ENCODE assay signal across 1 mouse cellular context in the genomic region with DNA sequence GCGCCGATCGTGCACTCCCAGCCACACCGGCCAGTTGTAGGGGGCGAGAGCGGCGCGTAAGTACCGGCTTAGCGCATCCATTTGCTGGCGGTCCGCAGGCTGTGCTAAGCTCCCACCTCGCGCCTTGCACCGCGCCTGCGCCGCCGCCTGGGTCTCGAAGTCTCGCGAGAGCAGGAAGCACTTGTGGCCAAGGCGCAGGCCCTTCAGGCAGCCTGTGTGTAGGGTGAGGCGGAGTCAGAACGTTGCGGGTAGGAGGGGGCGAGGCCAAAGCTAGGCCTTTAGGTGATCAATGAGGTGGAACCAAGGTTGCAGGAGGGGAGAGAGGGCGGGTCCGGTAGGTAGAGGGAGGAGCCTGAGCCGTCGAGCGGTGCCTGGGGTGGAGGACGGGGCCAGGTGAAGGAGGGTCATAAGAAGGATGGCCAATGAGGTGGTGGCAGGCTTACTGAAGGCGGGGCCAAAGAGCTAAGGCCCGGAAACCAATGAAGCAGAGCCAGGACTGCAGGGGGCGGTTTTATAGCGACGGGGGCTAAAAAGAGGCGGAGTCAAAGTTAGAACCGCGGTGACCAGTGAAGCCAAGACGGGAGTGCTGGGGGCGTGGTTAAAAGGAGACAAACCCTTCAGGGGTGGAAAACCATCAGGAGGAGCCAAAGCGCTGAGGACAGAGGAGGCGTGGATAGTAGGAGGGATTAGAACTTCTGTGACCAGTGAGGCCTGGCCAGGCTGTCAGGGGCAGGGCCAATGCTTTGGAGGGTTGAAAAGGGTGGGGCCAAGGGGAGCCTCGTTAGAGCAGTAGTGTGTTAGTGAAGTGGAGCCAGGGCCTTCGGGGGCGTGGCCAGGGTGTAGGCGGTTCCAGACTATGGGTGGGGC.
A peak's percentile ranks its signal among the peaks of the same experiment; 100 is the strongest.
TF ChIP-seq lines count a peak whose summit lies in the region.

No protein-coding gene starts in this region.

TF ChIP-seq in CH12.LX, 34 proteins besides CTCF, POLR2A, EP300 and RAD21:
- TF ChIP-seq RCOR1 (conservative IDR thresholded peaks at IDR 0.05; ENCODE audit: low read depth, low read length) (no peak), GABPA (IDR thresholded peaks at IDR 0.05; ENCODE audit: insufficient replicate concordance, low read depth, low read length) (no peak), JUN (IDR thresholded peaks at IDR 0.05; ENCODE audit: insufficient read depth, low read depth, low read length) (no peak), ETS1 (conservative IDR thresholded peaks at IDR 0.05; ENCODE audit: low read depth, low read length) (no peak), ELF1 (IDR thresholded peaks at IDR 0.05; ENCODE audit: low read depth, low read length) (peak; percentile 34; the same call in 1 of the 2 replicates), ZC3H11A (IDR thresholded peaks at IDR 0.05; ENCODE audit: low read depth, low read length) (no peak), TCF12 (IDR thresholded peaks at IDR 0.05; ENCODE audit: low read depth, low read length) (peak; percentile 97), USF1 (IDR thresholded peaks at IDR 0.05; ENCODE audit: low read depth, low read length) (no peak), MAZ (IDR thresholded peaks at IDR 0.05; ENCODE audit: low read depth, low read length) (no peak), ZNF384 (IDR thresholded peaks at IDR 0.05; ENCODE audit: low read depth, low read length) (no peak), MEF2A (IDR thresholded peaks at IDR 0.05; ENCODE audit: borderline replicate concordance, low read depth, low read length) (0 out of 2 replicates have a peak, but pooled peaks have one; percentile 61), CHD1 (IDR thresholded peaks at IDR 0.05; ENCODE audit: low read depth, low read length) (no peak), PAX5 (IDR thresholded peaks at IDR 0.05; ENCODE audit: low read length) (no peak), NRF1 (IDR thresholded peaks at IDR 0.05; ENCODE audit: low read depth, low read length) (peak; percentile 95), SMC3 (IDR thresholded peaks at IDR 0.05; ENCODE audit: low read depth, low read length) (no peak), HCFC1 (IDR thresholded peaks at IDR 0.05; ENCODE audit: low read depth, low read length) (peak; percentile 71), JUND (conservative IDR thresholded peaks at IDR 0.05; ENCODE audit: low read depth, low read length) (no peak), UBTF (IDR thresholded peaks at IDR 0.05; ENCODE audit: low read depth, low read length) (no peak), SIN3A (IDR thresholded peaks at IDR 0.05; ENCODE audit: low read length) (no peak; the same call in none of the 2 replicates), MXI1 (IDR thresholded peaks at IDR 0.05; ENCODE audit: low read depth, low read length) (no peak), MYC (IDR thresholded peaks at IDR 0.05; ENCODE audit: low read depth, low read length) (no peak), MAFK (IDR thresholded peaks at IDR 0.05; ENCODE audit: insufficient replicate concordance, low read length) (no peak), E2F4 (IDR thresholded peaks at IDR 0.05; ENCODE audit: insufficient replicate concordance, low read depth, low read length) (no peak), TBP (conservative IDR thresholded peaks at IDR 0.05; ENCODE audit: low read depth, low read length) (peak; percentile 88), USF2 (conservative IDR thresholded peaks at IDR 0.05; ENCODE audit: low read depth, low read length) (no peak), POLR2AphosphoS2 (IDR thresholded peaks at IDR 0.05; ENCODE audit: low read depth, low read length) (peak; percentile 93), ZKSCAN1 (IDR thresholded peaks at IDR 0.05; ENCODE audit: borderline replicate concordance, low read depth, low read length) (no peak), CHD2 (IDR thresholded peaks at IDR 0.05; ENCODE audit: low read length) (peak; percentile 99), IRF4 (IDR thresholded peaks at IDR 0.05; ENCODE audit: low read depth, low read length) (0 out of 2 replicates have a peak, but pooled peaks have one; percentile 20), NELFE (IDR thresholded peaks at IDR 0.05; ENCODE audit: low read depth, low read length) (peak; percentile 97), MAX (IDR thresholded peaks at IDR 0.05; ENCODE audit: low read length) (0 out of 2 replicates have a peak, but pooled peaks have one; percentile 47), BHLHE40 (IDR thresholded peaks at IDR 0.05; ENCODE audit: low read depth, low read length) (no peak), ZMIZ1 (IDR thresholded peaks at IDR 0.05; ENCODE audit: low read depth, low read length) (peak; percentile 94), KAT2A (IDR thresholded peaks at IDR 0.05; ENCODE audit: insufficient replicate concordance, low read length) (peak; percentile 67; the same call in 1 of the 2 replicates)
TF ChIP-seq in CH12.LX: peak in this region for 13.
